Comparison of ENCODE assay signal across 8 mouse cellular contexts in genomic region chr13:94358401-94359265, GRCm38 (mm10). TPM values are rescaled to one million over a fixed set of nuclear protein-coding genes. Genes with fewer than 3 reads are reported as not detected.
A peak's percentile ranks its signal among the peaks of the same experiment; 100 is the strongest.
DNase-seq lines count a peak whose midpoint lies in the region; ATAC-seq and TF ChIP-seq lines count a peak whose summit lies in the region.

Gene Ap3b1, plus strand, starts transcription at chr13:94358960.

- H3K9me3 ChIP-seq in G1E (replicated peaks) = peaks cover 5% of the 10 kb centered on the region
- no peaks in the 10 kb centered on the region for H3K9me3 ChIP-seq in forebrain, embryonic 15.5 days
- H3K9me3 ChIP-seq in lung, embryonic 15.5 days = no peaks in the 10 kb centered on the region

- H3K27me3 ChIP-seq in G1E (ENCODE audit: insufficient read depth, low read length) = no peaks in the 10 kb centered on the region
- H3K27me3 ChIP-seq in forebrain, embryonic 15.5 days = no peaks in the 10 kb centered on the region
- no peaks in the 10 kb centered on the region for H3K27me3 ChIP-seq in lung, embryonic 15.5 days

- 0% methylated on average over 74 of the region's 79 CpGs for WGBS in forebrain, embryonic 15.5 days
- under 1% methylated on average over 79 of the region's 79 CpGs for WGBS in lung, embryonic 15.5 days

- no peak for TF ChIP-seq CTCF in G1E (IDR thresholded peaks at IDR 0.05; ENCODE audit: low read depth, low read length)
- TF ChIP-seq CTCF in layer of hippocampus, adult 2 months (conservative IDR thresholded peaks at IDR 0.05) = 0 out of 2 replicates have a peak, but pooled peaks have one; percentile 11

- H3K9ac ChIP-seq in forebrain, embryonic 15.5 days (replicated peaks) = peak within 1 kb of the TSS; percentile 73
- H3K9ac ChIP-seq in lung, embryonic 15.5 days = peak within 1 kb of the TSS; percentile 86

- peaks cover 22% of the 10 kb centered on the region for H3K36me3 ChIP-seq in G1E (replicated peaks)
- H3K36me3 ChIP-seq in forebrain, embryonic 15.5 days = no peaks in the 10 kb centered on the region
- no peaks in the 10 kb centered on the region for H3K36me3 ChIP-seq in lung, embryonic 15.5 days

- H3K4me2 ChIP-seq in forebrain, embryonic 15.5 days (replicated peaks) = peak within 1 kb of the TSS; percentile 78
- peak within 1 kb of the TSS; percentile 90 for H3K4me2 ChIP-seq in lung, embryonic 15.5 days

- peak; percentile 79 for ATAC-seq in G1E (ENCODE audit: extremely low read depth, insufficient number of reproducible peaks, low FRiP score, poor library complexity, severe bottlenecking)
- ATAC-seq in forebrain, embryonic 15.5 days (replicated peaks) = peak; percentile 98
- peak; percentile 97 for ATAC-seq in lung, embryonic 15.5 days (ENCODE audit: borderline replicate concordance, extremely low read depth, low FRiP score, low TSS enrichment)

- peaks cover 29% of the 10 kb centered on the region for H3K4me1 ChIP-seq in G1E (ENCODE audit: insufficient read depth, low read depth, low read length)
- H3K4me1 ChIP-seq in forebrain, embryonic 15.5 days = peaks cover 18% of the 10 kb centered on the region
- H3K4me1 ChIP-seq in lung, embryonic 15.5 days = peaks cover 14% of the 10 kb centered on the region

- DNase-seq in G1E (ENCODE audit: low spot score) = peak; percentile 92
- DNase-seq in cerebellum, adult 11-12 months = peak; percentile 85
- DNase-seq in heart, postnatal 25 days (ENCODE audit: low spot score) = peak; percentile 79
- DNase-seq in layer of hippocampus, adult 2 months (ENCODE audit: low spot score in 2 of 2) = peak; percentile 86 to 88
- DNase-seq in ovary, adult 18-20 months (ENCODE audit: low spot score) = peak; percentile 82
- DNase-seq in thymus, postnatal 0 days (ENCODE audit: low spot score) = peak; percentile 93

- H3K4me3 ChIP-seq in G1E (ENCODE audit: low read depth, low read length) = peak within 1 kb of the TSS; percentile 97
- peak within 1 kb of the TSS; percentile 74 for H3K4me3 ChIP-seq in forebrain, embryonic 15.5 days
- peak within 1 kb of the TSS; percentile 68 for H3K4me3 ChIP-seq in layer of hippocampus, adult 2 months
- H3K4me3 ChIP-seq in lung, embryonic 15.5 days = peak within 1 kb of the TSS; percentile 98

- peak within 1 kb of the TSS; percentile 79 for H3K27ac ChIP-seq in forebrain, embryonic 15.5 days (replicated peaks)
- H3K27ac ChIP-seq in layer of hippocampus, adult 2 months = peak within 1 kb of the TSS; percentile 92
- peak within 1 kb of the TSS; percentile 89 for H3K27ac ChIP-seq in lung, embryonic 15.5 days

- intact Hi-C loops in heart, postnatal 25 days (cut with DNase I) = loop anchor here (2.0 to 10.0 kb wide), 2 partner anchors 70 to 864 kb away; partner anchors contain the start of gene Jmy

RNA-seq across cellular contexts. Expression of gene Ap3b1, which starts in this region (rescaled TPM):
- total RNA-seq in G1E (2014; fragmentation: Nextera tagmentation) = 134 and 138 TPM in 2 replicates
- 116 and 126 TPM in 2 replicates for total RNA-seq in G1E (2017)
- 26.1 and 32.3 TPM in 2 replicates for polyA plus RNA-seq in G1E (2012)
- 34.3 and 34.7 TPM in 2 replicates for polyA plus RNA-seq in forebrain, embryonic 15.5 days (2015; fragmentation: Nextera tagmentation; extraction: Ambion mirVana)
- 10 to 100 TPM; 23.5 to 25.9 TPM for total RNA-seq in heart, postnatal 25 days (2021)
- total RNA-seq in layer of hippocampus, adult 2 months (2021) = 10 to 100 TPM; 58.5 to 58.9 TPM
- polyA plus RNA-seq in lung, embryonic 15.5 days (2015; fragmentation: Nextera tagmentation; extraction: Ambion mirVana) = 39.7 and 45.0 TPM in 2 replicates
- polyA plus RNA-seq in thymus, postnatal 0 days (2015; fragmentation: Nextera tagmentation; extraction: Ambion mirVana) = 35.6 and 40.1 TPM in 2 replicates

Comparison
In these comparisons a context has a peak if more than half of its experiments do, and no peak if none do; other contexts are left out.
1. Peak in every context shown above with its lines: DNase-seq, ATAC-seq, H3K4me3 ChIP-seq and H3K27ac ChIP-seq.